Mouse (Mus musculus): Measurements from ENCODE around the gene Nrsn2.

Nrsn2 gene

GRCm38 (mm10) chr2:152392786-152393185, 16.3 kb upstream of the Nrsn2 start:
- DNase-seq (ENCODE audit: low read depth, low spot score), result peak; percentile 51

DNA sequence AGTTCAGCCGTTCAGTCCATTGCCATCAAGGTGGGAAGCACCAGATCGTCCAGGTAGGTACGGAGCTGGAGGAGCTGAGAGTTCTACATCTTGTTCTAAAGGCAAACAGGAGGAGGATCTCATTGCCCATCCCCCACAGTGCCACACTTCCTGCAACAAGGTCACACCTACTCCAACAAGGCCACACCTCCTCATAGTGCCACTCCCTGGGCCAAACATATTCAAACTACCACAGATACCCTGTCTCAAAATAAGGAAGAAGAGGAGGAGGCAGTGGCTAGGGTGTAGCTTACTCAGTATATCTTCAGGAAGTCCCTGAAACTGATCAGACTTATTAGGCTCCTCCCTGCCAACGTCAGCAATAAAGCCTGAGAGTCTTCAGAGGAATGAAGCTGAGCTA, 7.8 kb upstream of the Nrsn2 start:
- DNase-seq (ENCODE audit: low read depth, low spot score), result no peak

DNA sequence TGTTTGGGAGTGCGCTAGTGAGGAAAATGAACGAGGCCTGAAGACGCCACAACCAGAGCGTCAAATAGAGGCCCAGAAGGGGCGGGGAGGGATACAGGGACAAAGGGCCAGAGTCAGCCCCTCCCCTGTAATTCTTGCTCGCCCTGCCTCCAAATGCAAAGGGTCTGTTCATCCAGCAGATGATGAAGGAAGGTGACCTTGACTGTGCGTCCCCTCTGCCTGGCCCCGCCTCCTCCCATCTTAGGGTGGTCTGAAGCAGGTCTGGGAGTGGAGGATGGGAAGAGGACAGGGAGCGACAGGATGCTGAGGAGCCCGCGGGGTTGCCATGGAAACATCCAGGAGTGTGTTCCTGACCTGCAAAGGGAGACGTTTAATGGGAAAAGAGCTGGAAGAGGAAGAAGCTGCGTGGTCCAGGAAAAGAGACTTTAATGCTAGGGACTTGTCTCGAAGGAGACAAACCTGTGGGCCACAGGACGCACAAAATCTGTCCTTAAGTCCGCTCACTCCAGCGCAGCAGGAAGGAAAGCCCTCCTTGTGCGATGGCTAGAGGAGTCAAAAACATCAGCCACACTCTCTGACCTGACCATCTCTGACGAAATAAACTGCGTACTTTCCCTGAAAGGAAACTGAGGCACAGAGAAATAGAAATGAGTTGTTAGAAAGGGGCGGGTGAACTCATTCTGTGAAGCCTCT, 640 bp downstream of the Nrsn2 start:
- DNase-seq (ENCODE audit: low read depth, low spot score), result no peak

DNA sequence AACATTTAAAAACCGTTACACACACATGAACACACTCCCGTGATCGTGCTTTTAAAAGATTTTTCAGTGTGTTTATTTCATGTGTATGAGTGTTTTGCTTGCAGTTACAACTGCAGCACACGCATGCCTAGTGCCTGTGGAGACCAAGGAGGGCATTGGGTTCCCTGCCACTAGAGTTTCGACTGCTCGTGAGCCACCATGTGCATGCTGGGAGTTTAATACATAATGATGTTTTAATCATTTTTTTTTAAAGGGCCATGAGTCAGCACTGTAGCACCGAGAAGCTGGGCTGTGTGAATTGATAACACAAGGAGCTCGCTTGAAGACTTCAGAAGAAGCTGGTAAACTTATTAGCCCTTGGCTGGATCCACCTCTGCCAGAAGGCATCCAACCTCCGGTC, 2.9 kb downstream of the Nrsn2 start:
- no peak for DNase-seq (ENCODE audit: low read depth, low spot score)

DNA sequence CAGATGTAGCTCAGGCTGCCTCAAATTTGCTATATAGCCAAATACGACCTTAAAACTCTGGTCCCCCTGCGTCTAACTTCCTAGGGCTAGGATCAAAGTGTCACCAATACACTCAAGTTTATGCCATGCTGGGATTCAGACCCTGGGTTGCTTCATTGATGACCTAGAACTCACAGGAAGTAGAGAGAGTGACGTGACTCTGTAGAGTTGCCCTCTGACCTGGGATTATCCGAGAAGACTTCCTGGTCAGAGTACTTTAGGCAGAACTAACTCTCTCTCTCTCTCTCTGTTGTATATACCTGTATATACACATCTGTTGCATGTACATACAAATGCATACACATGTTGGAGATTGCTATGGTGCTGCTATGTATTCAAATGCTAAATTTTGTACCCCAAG, 3.8 kb downstream of the Nrsn2 start:
- no peak for DNase-seq (ENCODE audit: low read depth, low spot score)

GRCm38 (mm10) chr2:152372104-152372503, 4.3 kb downstream of the Nrsn2 start:
- DNase-seq (ENCODE audit: low read depth, low spot score), result peak; percentile 79

- DNase-seq (ENCODE audit: low read depth, low spot score), result peak; percentile 73
Observed at GRCm38 (mm10) chr2:152368532-152369140, 7.8 kb downstream of the Nrsn2 start.

DNA sequence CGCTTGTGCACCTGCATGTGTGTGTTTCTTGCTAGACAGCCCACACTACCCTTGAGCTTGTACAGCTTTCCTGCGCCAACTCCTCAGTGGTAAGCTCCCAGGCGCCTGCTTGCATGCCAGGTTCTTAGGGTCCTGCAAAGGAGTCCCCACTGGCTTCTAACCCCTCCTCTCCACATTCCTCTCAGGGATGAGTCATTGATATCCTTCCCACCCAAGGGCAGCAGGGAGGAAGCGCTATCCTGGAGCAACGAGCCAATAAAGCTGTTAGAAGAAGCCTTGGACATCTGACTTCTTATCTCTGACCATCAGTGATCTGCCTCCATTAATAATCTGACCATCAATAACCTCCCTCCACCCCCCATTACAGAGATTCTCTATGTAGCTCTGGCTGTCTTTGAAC, 8.5 kb downstream of the Nrsn2 start:
- DNase-seq (ENCODE audit: low read depth, low spot score), result no peak

- DNase-seq (ENCODE audit: low read depth, low spot score), result peak; percentile 72
Observed at GRCm38 (mm10) chr2:152363245-152364147, 12.9 kb downstream of the Nrsn2 start.

DNA sequence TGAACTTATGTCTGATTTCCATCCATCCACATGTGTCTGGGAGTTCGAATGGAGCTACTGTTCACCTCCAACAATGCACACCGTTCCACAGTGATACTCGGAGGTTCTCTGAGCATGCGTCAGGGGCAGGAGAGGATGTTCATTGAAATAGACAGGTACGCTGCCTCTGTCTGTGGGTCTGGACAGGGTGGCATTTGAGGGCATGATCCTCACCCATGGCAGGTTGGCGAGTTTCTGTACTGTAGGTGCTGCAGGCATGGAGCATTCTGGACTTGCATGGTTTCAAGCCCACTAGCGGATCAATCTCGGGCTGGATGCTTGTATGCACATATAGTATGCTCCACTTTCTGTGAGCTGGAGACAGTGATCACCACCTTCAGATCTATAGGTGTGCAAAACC, 15.2 kb downstream of the Nrsn2 start:
- no peak for DNase-seq (ENCODE audit: low read depth, low spot score)

GRCm38 (mm10) chr2:152360271-152360775, 16.1 kb downstream of the Nrsn2 start:
- DNase-seq (ENCODE audit: low read depth, low spot score), result peak; percentile 50

DNA sequence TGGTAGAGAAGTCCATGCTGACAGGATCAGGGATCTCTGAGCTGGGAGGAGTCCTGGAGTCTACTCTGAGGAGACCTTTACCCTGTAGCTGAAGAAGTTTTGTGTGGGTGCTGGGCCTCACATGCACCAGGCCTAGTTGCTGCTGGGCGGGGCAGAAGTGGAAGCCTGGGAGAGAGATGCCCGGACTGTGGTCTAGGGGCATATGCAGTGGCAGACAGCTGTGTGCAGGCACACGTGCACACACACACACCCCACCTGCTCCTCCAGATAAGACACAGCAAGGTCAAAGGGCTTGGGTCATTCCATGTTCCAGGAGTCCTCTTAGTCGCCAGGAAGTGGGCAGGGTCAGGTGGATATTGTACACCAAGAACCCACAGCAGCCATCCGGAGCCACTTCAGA, 16.8 kb downstream of the Nrsn2 start:
- DNase-seq (ENCODE audit: low read depth, low spot score), result peak; percentile 31

- peak; percentile 35 for DNase-seq (ENCODE audit: low read depth, low spot score)
Observed at GRCm38 (mm10) chr2:152358977-152359376, 17.5 kb downstream of the Nrsn2 start.

- DNase-seq (ENCODE audit: low read depth, low spot score), result no peak
Observed at GRCm38 (mm10) chr2:152357254-152357653, 19.2 kb downstream of the Nrsn2 start.

- no peak for DNase-seq (ENCODE audit: low read depth, low spot score)
Observed at GRCm38 (mm10) chr2:152349842-152350540, 26.4 kb downstream of the Nrsn2 start.

GRCm38 (mm10) chr2:152349205-152349604, 27.2 kb downstream of the Nrsn2 start:
- DNase-seq (ENCODE audit: low read depth, low spot score), result no peak

- no peak for DNase-seq (ENCODE audit: low read depth, low spot score)
Observed at GRCm38 (mm10) chr2:152347722-152348121, 28.7 kb downstream of the Nrsn2 start.

DNA sequence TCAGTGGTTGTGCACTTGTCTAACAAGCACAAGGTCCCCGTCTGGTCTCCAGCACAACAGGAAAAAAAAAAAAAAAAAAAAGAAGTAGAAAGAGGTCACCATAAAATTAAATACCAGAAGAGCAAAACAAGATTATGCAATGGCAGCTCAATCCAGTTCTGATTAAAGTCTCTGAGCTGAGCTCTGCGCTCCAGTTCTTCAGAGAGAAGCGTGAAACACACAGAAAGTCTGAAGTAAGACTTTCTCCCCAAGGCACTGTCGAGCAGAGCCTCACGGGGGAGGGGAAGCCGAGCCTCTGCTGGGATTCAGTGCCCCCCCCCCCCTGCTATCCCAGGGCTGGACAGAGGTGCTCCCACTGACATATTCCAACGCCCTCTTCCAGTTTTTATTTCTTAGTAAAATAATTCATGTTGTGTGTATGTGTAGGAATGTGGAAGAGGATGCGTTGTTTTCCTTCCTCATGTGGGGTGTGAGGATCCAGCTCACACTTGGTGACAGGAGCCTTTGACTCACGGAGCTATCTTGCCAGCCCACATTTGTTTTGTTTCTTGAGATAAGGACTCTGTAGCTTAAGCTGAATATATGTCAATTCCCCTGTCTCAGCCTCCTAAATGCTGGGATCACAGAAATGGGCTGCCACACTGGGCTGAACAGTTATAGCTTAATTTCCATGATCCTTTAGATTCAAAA, 29.5 kb downstream of the Nrsn2 start:
- DNase-seq (ENCODE audit: low read depth, low spot score), result no peak

- no peak for DNase-seq (ENCODE audit: low read depth, low spot score)
Observed at GRCm38 (mm10) chr2:152345393-152345792, 31.0 kb downstream of the Nrsn2 start.

DNA sequence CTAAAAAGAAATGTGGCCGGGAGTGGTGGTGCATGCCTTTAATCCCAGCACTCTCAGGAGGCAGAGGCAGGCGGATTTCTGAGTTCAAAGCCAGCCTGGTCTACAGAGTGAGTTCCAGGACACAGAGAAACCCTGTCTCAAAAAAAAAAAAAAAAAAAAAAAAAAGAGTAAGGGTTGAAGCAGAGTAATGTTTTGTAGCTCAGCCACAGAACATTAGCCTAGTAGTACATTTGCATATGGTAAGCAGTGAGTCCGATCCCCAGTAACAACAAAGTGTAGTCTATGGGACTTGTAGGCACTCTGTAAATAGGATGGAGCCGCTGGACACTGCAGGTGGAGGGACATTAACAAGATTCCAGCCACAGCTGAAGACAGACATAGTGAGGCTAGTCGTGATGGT, 31.5 kb downstream of the Nrsn2 start:
- no peak for DNase-seq (ENCODE audit: low read depth, low spot score)

DNA sequence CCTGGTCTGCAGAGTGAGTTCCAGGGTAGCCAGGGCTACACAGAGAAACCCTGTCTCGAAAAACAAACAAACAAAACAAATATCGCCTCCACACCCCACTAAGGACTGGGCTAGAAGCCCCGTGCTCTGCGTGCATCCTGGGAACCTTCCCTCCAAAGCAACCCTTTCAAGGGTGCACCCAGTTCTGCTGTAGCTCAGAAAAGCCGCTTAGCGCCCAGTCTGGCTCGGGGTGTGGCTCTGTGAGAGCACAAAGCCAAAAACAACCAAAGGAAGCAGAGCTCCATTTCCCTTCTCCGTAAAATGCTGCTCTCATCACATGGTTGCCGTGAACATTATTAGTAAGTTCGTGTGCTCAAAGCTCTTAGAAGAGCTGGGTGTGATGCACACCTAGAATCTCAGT, 32.1 kb downstream of the Nrsn2 start:
- DNase-seq (ENCODE audit: low read depth, low spot score), result peak; percentile 52
